Mouse (Mus musculus) cerebellum, postnatal 36 days (tissue): ENCODE data around the gene Rsbn1.
A peak's percentile ranks its signal among the peaks of the same experiment; 100 is the strongest.

ENCODE experiments used
- DNase-seq, 2 experiments: peaks; one replicate each; pipeline ENCODE4 v3.0.0; 2021 to 2022; ENCODE audit warnings: mixed read lengths in 2 of 2

Gene Rsbn1

GRCm38 (mm10) chr3:103960622-103961021, 46.7 kb downstream of the Rsbn1 start:
- no peak for DNase-seq

- DNase-seq: no peak
These were observed 53.3 kb downstream of the Rsbn1 start for GRCm38 (mm10) chr3:103967231-103967630.

- peak; percentile 81 to 84 for DNase-seq
These were observed 54.2 kb downstream of the Rsbn1 start, which contains the start of gene Phtf1 for GRCm38 (mm10) chr3:103967861-103968691. Gene Phtf1 (plus strand): TSS chr3:103968110.

- peak in 1 of 2 experiments; percentile 66 for DNase-seq
These were observed 54.8 kb downstream of the Rsbn1 start for GRCm38 (mm10) chr3:103968701-103969100.

DNA sequence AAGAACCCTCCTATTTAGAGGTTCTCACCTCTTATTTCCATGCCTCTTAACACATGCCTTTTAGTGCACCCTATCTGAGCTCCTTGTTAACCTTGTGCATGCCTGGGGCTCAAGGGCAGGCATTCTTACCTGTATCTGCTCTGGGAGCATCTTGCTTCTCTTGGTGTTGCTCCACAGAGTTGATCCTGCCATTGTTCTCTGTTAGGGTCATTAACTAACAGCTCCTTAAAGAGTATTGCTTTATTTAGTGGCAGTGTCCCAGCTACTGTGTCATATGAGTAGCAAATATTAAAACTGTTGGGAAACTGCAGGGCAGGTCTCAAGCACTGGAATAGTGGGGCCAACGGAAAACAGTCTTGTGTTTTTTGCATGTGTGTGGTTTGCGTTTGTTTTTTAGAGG, 57.2 kb downstream of the Rsbn1 start:
- no peak for DNase-seq

GRCm38 (mm10) chr3:103984556-103984955, 70.6 kb downstream of the Rsbn1 start:
- no peak for DNase-seq

- no peak for DNase-seq
These were observed 71.3 kb downstream of the Rsbn1 start for GRCm38 (mm10) chr3:103985194-103985593.

GRCm38 (mm10) chr3:103987831-103988432, 74.0 kb downstream of the Rsbn1 start:
- DNase-seq: no peak

DNA sequence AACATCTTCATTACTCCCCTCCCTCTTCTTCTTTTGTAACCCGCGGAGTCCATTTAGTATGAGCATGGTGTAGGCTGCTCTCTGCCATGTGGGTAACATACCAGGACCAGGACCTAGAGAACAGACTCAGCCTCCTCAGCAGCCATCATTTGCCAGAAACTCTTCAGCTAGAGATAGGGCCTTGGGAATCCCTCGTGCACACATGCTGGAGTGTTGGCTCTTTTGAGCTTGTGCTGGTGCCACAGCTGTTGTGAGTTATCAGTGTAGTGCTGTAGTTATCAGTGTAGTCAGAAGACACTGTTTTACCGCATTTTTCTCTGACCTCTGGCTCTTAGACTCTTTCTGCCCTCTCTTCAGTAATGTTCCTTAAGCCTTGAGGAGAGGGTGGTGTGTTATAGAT, 75.4 kb downstream of the Rsbn1 start:
- DNase-seq: no peak

GRCm38 (mm10) chr3:103991271-103991670, 77.4 kb downstream of the Rsbn1 start:
- no peak for DNase-seq

DNA sequence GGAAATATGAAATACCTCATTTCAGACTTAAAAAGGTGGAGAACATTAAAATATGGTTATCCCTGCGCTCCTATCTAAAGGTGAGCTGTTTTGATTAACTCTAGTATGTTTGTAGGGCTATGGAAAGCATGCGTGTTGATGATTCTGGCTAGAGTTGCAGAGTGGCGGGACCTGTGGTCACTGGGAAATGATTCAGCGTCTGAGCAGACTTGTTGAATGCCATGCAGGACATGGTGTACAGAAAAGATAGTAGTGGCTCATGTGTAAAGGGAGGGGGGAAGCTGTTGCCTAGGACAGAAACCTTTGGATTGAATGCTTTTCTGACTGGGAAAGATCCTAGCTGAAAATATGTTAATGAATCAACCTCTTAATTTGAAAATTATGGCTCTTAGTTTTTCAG, 84.8 kb downstream of the Rsbn1 start:
- DNase-seq: no peak

- DNase-seq: peak; percentile 27 to 30
These were observed 93.1 kb downstream of the Rsbn1 start for GRCm38 (mm10) chr3:104006896-104007466.

DNA sequence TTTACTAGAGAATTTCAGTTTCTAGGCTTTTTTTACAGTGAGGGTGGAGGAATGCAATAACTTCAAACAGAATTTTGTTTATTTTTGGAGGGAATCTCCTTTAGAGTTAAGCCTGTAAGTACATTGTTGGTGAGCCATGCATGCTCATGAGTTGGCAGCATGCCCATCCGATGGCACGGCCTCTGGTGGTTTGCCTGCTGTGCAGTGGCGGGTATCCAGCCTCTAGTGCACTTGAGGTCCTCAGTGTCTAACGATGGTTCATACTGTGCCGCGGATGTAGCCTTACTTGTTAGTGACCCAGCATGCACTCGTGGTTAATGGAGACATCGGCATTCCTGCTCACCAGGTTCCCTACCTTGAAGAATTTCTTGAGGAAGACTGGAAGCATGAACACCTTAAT, 93.6 kb downstream of the Rsbn1 start:
- DNase-seq: peak; percentile 52 to 54

DNA sequence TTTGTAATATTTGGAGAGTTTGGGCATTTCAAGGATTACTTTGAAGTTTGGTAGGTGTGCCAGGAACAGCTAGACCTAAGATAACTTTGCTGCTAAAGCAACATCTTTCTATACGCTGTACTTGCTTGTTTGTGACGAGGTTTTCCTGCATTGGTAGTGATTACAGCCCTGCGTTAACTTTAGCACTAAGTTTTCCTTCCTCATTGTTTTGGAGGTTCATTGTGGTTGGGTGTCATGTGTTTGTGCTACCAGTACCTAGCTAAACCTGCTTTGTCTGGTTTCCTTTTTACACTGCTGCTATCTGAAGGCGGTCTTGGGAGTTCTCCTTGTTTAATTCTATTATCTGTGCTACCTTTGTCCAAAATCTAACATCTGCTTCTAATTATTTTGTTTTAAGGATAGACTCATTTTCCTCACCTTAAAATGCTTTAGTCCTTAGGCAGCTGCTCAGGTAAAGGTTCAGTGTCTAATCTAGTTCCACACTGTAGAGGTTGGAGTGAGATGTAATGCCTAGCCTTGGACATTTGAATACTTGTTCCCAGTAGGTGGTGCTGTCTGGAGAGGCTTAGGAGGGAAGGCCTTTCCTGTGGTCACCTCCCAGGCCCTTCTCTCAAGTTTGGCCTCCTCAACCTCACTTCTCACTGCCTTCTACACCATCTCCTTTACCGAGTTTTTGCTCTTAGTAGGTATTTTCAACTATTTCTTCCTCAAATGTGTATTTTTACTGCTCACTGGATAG, 96.2 kb downstream of the Rsbn1 start:
- no peak for DNase-seq

- no peak for DNase-seq
These were observed 98.1 kb downstream of the Rsbn1 start for GRCm38 (mm10) chr3:104011972-104012371.
